Mouse (Mus musculus): Measurements from ENCODE around the gene Uchl3.

DNA sequence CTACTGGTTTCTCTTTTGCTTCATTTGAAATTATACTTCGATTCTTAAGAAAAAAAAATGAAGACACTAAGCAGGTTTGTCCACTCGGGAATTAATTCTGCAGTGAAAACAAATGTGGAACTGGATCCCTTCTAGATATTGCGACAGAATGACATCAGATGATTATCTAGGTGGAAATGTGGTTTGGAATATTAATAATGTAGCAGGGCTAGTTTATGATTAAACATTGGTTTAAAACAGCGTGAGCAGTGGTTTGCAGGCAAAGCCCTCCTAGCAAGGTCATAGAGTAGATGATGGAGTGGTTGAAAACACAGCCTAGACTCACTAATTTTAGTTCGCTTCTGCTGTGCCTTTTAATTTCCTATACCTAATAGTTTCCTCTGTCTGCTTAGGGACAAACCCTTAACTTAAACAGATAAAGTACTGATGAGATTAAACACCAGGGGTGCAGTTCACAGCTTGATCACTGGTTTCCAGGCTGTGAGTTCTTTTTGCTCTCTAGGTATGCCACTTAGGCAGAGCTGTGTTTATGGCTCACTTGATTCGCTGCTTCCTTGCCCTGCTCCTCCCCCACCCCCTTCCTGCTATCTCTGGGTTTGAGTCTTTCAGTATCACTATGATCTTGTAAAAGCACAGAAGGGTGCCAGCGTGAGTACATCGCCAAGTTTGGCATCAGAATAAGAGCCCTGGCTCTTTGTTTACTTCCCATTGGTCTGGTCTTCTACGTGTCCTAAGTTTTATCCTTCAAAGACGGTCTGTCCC lies 80.0 kb downstream of the Uchl3 start:
- TF ChIP-seq CTCF (IDR thresholded peaks at IDR 0.05; ENCODE audit: insufficient read depth, low read length) (no peak), POLR2A (IDR thresholded peaks at IDR 0.05; ENCODE audit: borderline replicate concordance, extremely low read depth, low read depth, low read length) (no peak)

All from lung, adult 2 months (tissue).